Mouse (Mus musculus): ENCODE measurements around the gene Trim15. TPM values are rescaled to one million over a fixed set of nuclear protein-coding genes. Genes with fewer than 3 reads are reported as not detected.

The Trim15 gene
- polyA plus RNA-seq, 1 experiment, result not detected

DNA sequence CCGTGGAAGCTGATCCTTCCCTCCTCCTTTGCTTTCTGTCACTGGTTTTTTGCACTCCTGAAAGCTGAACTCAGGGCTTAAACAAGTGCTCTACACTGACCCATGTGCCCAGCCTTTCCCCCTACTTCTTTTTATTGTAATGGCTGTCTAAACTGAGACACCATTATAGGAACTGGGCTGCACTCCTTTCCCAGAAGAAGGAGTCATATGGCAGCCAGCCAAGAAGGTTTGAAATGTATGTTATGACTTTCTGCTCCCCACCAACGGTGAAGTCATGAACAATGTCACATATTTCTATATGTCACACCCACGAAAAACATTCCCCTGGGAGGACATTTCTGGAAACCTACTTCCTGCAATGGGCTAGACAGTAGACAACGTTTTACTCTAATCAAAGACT is 7.6 kb upstream of the Trim15 start:
- no peaks in the 10 kb centered on the region for H3K36me3 ChIP-seq (replicated peaks; ENCODE audit: low read length)
- H3K9me3 ChIP-seq, result peaks cover 8% of the 10 kb centered on the region
- peaks cover 51% of the 10 kb centered on the region for H3K27me3 ChIP-seq (replicated peaks)
- TF ChIP-seq FLI1 (IDR thresholded peaks at IDR 0.05; ENCODE audit: low read length) (no peak), GATA1 (IDR thresholded peaks at IDR 0.05; ENCODE audit: borderline replicate concordance, low read length) (no peak)
- H3K4me1 ChIP-seq, result peaks cover 33% of the 10 kb centered on the region
- no peak overlapping the region for H3K4me3 ChIP-seq (replicated peaks)

GRCm38 (mm10) chr17:36869955-36870810 is 3.2 kb upstream of the Trim15 start:
- H3K9me3 ChIP-seq, result no peaks in the 10 kb centered on the region
- peaks cover 55% of the 10 kb centered on the region for H3K4me1 ChIP-seq
- TF ChIP-seq GATA1 (IDR thresholded peaks at IDR 0.05; ENCODE audit: borderline replicate concordance, low read length), result no peak
- TF ChIP-seq FLI1 (IDR thresholded peaks at IDR 0.05; ENCODE audit: low read length), result no peak
- peaks cover 45% of the 10 kb centered on the region for H3K27me3 ChIP-seq (replicated peaks)
- no peak overlapping the region for H3K4me3 ChIP-seq (replicated peaks)
- H3K36me3 ChIP-seq (replicated peaks; ENCODE audit: low read length), result no peaks in the 10 kb centered on the region

DNA sequence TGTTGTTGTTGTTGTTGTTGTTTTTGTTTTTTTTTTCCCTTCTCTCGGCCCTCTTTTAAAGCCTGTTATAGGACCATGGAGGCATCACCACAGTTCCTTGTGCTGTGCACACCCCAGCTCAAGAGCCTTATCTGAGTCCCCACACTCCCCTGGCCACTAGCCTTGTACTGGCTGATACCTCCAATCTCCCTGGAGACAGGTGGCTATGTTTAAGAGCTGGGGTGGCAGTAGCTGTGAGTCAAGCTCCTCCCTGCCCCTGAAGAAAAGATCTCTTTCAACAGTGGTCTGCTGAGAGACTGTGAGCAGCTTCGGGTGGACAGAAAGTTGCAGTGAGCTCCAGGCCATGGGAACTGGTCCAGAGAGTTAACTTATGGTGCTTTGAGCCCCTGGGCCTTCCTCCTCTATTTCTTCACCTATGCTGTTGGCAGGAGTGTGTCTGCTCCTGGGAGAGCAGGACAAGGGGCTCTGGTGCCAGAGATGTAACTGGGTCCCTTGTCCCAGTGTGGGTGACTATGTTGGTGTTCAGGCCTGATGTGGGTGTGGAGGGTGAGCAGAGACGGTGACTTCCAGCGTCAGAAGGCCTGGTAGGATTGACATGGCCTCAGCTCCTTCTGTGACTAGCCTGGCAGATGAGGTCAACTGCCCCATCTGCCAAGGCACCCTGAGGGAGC is 2.4 kb upstream of the Trim15 start, which contains the start of gene Trim10:
Gene Trim10 (plus strand): TSS at position 291 of the 671 bp plus-strand sequence.
- no peaks in the 10 kb centered on the region for H3K9me3 ChIP-seq
- H3K27me3 ChIP-seq (replicated peaks), result peaks cover 49% of the 10 kb centered on the region
- no peaks in the 10 kb centered on the region for H3K36me3 ChIP-seq (replicated peaks; ENCODE audit: low read length)
- peak within 1 kb of the TSS; percentile 40 for H3K4me3 ChIP-seq (replicated peaks)
- TF ChIP-seq FLI1 (IDR thresholded peaks at IDR 0.05; ENCODE audit: low read length) (no peak), GATA1 (IDR thresholded peaks at IDR 0.05; ENCODE audit: borderline replicate concordance, low read length) (no peak)
- H3K4me1 ChIP-seq, result peaks cover 58% of the 10 kb centered on the region

DNA sequence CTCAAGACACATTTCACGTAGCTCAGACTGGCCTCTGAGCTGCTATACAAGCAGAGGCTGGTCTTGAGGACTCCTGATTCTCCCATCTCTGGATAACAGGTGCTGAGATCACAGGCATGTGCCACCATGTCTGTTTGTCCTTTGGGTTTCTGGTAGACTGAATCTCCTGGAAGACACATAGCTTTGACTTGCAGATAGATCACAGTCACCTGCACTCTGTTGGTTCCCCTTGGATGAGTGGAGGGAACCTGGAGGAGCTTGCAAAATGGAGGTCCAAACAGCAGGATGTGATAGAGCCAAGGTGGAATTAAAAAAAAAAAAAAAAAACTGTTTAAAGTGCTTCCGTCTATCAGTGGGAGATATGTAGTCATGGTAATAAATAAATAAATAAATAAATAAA is 1.8 kb upstream of the Trim15 start:
- Histone ChIP-seq H3K36me3 (replicated peaks; ENCODE audit: low read length) (no peaks in the 10 kb centered on the region), H3K9me3 (no peaks in the 10 kb centered on the region), H3K4me3 (replicated peaks) (no peak overlapping the region), H3K27me3 (replicated peaks) (peaks cover 49% of the 10 kb centered on the region), H3K4me1 (peaks cover 62% of the 10 kb centered on the region)
- TF ChIP-seq GATA1 (IDR thresholded peaks at IDR 0.05; ENCODE audit: borderline replicate concordance, low read length) (no peak), FLI1 (IDR thresholded peaks at IDR 0.05; ENCODE audit: low read length) (no peak)

- peaks cover 79% of the 10 kb centered on the region for H3K4me1 ChIP-seq
These were observed 5.3 kb downstream of the Trim15 start for GRCm38 (mm10) chr17:36861680-36862079.

GRCm38 (mm10) chr17:36858181-36858580 is 8.8 kb downstream of the Trim15 start:
- TF ChIP-seq FLI1 (IDR thresholded peaks at IDR 0.05; ENCODE audit: low read length) (no peak), GATA1 (IDR thresholded peaks at IDR 0.05; ENCODE audit: borderline replicate concordance, low read length) (no peak)
- Histone ChIP-seq H3K4me1 (peaks cover 76% of the 10 kb centered on the region), H3K27me3 (replicated peaks) (no peaks in the 10 kb centered on the region), H3K36me3 (replicated peaks; ENCODE audit: low read length) (peaks cover 59% of the 10 kb centered on the region), H3K9me3 (no peaks in the 10 kb centered on the region), H3K4me3 (replicated peaks) (peak overlapping the region; percentile 81)

More at GRCm38 (mm10) chr17:36861680-36862079, 5.3 kb downstream of the Trim15 start:
- TF ChIP-seq GATA1 (IDR thresholded peaks at IDR 0.05; ENCODE audit: borderline replicate concordance, low read length), result no peak
- TF ChIP-seq FLI1 (IDR thresholded peaks at IDR 0.05; ENCODE audit: low read length), result no peak
- Histone ChIP-seq H3K4me3 (replicated peaks) (no peak overlapping the region), H3K36me3 (replicated peaks; ENCODE audit: low read length) (peaks cover 26% of the 10 kb centered on the region), H3K9me3 (no peaks in the 10 kb centered on the region), H3K27me3 (replicated peaks) (peaks cover 15% of the 10 kb centered on the region)

DNA sequence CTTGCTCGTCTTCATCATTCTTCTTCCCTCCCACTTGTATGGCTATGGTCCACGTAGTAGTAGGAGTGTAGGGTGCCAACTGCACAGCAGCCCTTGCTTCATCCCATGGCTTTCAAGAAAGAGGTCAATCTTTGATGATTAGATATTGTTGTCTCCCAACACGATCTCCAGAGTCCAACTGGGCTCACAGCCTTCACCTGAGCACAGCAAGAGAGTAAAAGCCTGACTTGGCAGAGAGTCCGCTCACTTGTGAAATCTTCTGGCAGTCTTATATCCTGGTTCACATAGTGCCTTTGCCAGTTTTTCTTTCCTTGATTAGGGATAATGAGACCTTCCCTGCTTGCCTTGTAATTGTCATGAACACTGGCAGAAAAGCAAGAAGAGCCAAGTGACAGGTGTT is 10.8 kb downstream of the Trim15 start:
- Histone ChIP-seq H3K4me3 (replicated peaks) (no peak overlapping the region), H3K9me3 (no peaks in the 10 kb centered on the region), H3K27me3 (replicated peaks) (no peaks in the 10 kb centered on the region), H3K4me1 (peaks cover 69% of the 10 kb centered on the region), H3K36me3 (replicated peaks; ENCODE audit: low read length) (peaks cover 78% of the 10 kb centered on the region)
- no peak for TF ChIP-seq FLI1 (IDR thresholded peaks at IDR 0.05; ENCODE audit: low read length)
- TF ChIP-seq GATA1 (IDR thresholded peaks at IDR 0.05; ENCODE audit: borderline replicate concordance, low read length), result no peak

- H3K36me3 ChIP-seq (replicated peaks; ENCODE audit: low read length), result peaks cover 86% of the 10 kb centered on the region
- no peaks in the 10 kb centered on the region for H3K9me3 ChIP-seq
- TF ChIP-seq FLI1 (IDR thresholded peaks at IDR 0.05; ENCODE audit: low read length), result no peak
- no peak for TF ChIP-seq GATA1 (IDR thresholded peaks at IDR 0.05; ENCODE audit: borderline replicate concordance, low read length)
- no peaks in the 10 kb centered on the region for H3K27me3 ChIP-seq (replicated peaks)
- H3K4me3 ChIP-seq (replicated peaks), result no peak overlapping the region
- H3K4me1 ChIP-seq, result peaks cover 69% of the 10 kb centered on the region
These were observed 11.5 kb downstream of the Trim15 start for GRCm38 (mm10) chr17:36855484-36855883.

DNA sequence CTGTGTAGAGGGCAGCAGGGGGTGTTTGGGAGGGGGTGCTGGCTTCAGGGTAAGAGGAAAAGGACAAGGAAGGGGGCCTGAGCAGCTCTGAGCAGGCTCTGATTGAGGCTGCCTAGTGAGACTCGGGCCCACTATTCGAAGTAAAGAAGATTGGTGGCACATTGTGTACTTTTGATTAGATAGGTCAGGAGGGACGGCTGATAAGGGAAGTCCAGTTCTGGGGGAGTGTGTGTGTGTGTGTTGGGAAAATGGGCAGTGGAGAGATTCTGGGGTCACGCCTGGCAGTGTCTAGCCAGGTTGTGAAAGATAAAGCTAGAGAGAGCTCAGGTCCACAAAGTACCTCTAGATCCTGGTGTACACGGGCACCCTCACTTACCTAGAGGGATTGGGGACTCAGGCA is 15.4 kb downstream of the Trim15 start:
- Histone ChIP-seq H3K4me1 (peaks cover 61% of the 10 kb centered on the region), H3K27me3 (replicated peaks) (no peaks in the 10 kb centered on the region), H3K9me3 (no peaks in the 10 kb centered on the region), H3K4me3 (replicated peaks) (no peak overlapping the region), H3K36me3 (replicated peaks; ENCODE audit: low read length) (peaks cover 68% of the 10 kb centered on the region)
- TF ChIP-seq GATA1 (IDR thresholded peaks at IDR 0.05; ENCODE audit: borderline replicate concordance, low read length), result no peak
- no peak for TF ChIP-seq FLI1 (IDR thresholded peaks at IDR 0.05; ENCODE audit: low read length)

DNA sequence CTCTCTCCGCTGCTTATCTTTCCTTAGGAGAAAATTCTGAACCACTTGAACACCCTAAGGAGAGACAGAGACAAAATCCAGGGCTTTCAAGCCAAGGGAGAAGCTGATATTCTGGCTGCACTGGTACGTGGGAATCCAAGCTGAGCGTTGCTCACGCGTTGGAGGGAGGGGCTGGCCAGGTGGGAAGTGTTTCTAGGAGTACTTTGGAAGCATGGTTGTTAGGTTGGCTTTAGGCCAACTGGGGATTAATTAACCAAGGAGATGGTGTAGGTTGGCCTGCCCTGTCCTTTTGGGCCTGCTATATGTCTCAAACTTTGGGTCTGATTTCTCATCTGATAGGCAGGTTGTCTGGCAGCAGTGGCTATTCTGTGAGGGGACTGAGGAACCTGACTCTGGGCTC is 15.8 kb downstream of the Trim15 start:
- Histone ChIP-seq H3K36me3 (replicated peaks; ENCODE audit: low read length) (peaks cover 67% of the 10 kb centered on the region), H3K4me1 (peaks cover 61% of the 10 kb centered on the region), H3K9me3 (no peaks in the 10 kb centered on the region), H3K27me3 (replicated peaks) (no peaks in the 10 kb centered on the region), H3K4me3 (replicated peaks) (no peak overlapping the region)
- TF ChIP-seq GATA1 (IDR thresholded peaks at IDR 0.05; ENCODE audit: borderline replicate concordance, low read length) (no peak), FLI1 (IDR thresholded peaks at IDR 0.05; ENCODE audit: low read length) (no peak)

All from megakaryocyte, embryonic 14.5 days (primary cell).